Mouse (Mus musculus) cerebellum, adult 11 months (tissue): Measurements from ENCODE around the gene Emc6.

Experiments used
- DNase-seq: peaks from one replicate; pipeline ENCODE4 v3.0.0; 2022

The Emc6 gene

DNA sequence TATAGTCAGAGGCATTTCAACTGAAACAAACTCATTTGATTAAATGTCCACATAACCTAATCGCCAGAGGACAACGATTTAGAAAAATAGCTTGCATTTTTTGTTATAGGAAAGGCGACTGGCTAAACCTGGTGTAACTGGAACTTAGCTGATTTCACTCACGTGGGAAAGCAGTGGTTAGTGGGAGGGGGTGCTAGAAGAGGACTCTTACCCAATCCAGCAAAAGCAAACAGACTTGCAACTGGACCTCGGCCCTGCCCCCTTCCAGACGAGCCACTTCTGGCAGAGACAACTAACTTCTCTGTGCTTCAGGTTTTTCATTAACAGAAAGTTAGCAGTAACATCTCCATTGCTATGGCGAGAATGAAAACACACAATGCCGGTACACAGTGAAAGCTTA, 1.2 kb downstream of the Emc6 start:
- DNase-seq = no peak

DNA sequence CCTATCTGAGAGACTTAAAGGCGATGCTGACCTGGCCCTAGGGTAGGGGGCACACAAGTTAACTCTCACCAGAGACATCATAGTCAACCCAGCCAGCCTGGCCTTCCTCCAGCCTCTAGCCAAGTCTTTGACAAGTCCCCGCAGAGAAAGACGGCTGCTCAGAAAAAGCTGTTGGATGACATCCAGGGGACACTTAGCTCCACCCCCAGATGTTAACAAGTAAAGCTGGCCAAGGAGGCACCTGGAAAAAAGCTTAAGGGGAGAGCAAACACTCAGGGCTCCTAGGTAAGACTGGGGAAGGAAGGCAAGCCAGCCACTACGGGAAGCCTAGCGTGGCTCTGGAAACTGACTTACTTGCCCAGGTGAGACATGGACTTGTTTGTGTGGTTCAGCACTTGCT, 4.7 kb downstream of the Emc6 start:
- DNase-seq = no peak

- DNase-seq = no peak
These were observed 7.6 kb downstream of the Emc6 start for GRCm38 (mm10) chr11:73169231-73169630.

- DNase-seq = no peak
These were observed 8.3 kb downstream of the Emc6 start for GRCm38 (mm10) chr11:73168576-73168975.

DNA sequence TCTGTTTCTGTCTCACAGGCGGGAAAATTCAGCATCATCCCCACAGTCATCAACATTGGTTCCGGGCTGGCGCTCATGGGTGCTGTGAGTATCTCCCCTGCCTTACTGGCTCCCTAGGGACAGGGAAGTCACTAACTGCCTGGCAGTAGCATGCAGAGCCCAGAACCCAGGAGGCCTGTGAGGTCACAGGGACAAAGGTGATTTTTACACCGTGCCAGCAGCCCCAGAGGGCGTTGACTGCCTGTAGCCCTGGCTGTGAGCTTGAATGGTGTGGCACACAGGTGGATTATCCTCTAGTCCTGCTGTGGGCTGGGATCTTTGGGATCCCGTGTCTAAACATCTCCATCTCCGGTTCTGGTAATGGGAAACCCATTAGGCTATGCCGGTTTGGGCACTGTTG, 8.8 kb downstream of the Emc6 start:
- DNase-seq = no peak

DNA sequence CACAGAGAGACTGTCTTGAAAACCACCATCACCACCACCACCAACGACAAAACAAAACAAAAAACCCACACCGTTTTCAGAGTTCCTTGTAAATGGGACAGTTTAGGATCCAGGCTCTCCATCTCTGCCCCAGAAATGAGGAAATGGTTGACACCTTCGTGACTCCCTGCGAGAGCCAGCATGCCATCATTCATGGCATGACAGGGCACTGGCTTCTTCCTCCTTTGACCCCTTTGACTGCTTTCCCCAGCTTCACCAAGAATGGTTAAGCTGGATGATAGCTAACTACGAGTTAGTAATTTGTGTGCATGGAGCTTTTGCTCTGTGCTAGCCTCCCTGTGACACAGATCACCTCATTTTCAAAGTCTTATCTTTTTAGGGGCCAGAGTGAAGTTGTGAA, 14.6 kb downstream of the Emc6 start:
- DNase-seq = no peak

GRCm38 (mm10) chr11:73161616-73162015, 15.2 kb downstream of the Emc6 start:
- DNase-seq = no peak

- no peak for DNase-seq
These were observed 16.0 kb downstream of the Emc6 start for GRCm38 (mm10) chr11:73160811-73161200.

DNA sequence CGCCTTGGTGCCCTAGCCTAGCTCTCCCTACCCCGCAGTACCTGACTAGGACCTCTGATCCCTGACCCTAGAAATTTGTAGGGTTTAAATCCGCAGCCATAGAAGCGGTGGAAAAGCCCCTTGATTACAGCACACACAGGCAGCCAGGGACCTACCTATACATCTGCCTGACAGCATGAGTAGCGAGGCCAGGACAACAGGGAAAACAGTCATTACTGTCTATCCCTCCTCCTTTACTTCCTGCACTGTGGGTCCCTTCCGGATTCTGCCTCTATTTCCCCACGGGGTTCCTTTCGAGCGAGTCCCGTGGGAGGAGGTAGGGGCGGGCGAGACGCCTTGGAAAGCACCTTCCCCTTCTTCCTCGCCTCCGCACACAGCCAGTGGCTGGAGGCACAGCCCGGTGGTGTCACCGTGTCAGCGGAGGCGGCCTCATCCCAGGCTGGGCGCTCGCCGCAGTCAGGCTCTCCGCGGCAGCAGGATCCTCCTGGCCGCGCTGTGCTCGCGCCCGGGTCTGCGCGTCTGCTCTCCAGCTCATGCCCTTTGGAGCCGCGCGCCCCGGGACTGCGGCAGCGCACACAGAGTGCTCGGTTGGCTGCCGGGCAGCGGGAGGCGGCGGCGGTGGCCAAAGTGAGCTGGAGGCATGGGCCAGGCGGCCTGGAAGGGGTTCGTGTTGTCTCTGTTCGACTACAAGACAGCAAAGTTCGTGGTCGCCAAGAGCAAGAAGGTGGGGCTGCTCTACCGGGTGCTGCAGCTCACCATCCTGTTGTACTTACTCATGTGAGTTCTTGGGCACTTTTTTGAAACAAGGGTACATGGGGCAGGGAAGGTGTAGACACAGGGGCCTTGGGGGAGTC, 16.7 kb downstream of the Emc6 start, which contains the start of gene P2rx5:
Gene P2rx5 (plus strand): TSS at position 465 of the 854 bp plus-strand sequence.
- DNase-seq = no peak

- no peak for DNase-seq
These were observed 21.8 kb downstream of the Emc6 start for GRCm38 (mm10) chr11:73155071-73155470.

DNA sequence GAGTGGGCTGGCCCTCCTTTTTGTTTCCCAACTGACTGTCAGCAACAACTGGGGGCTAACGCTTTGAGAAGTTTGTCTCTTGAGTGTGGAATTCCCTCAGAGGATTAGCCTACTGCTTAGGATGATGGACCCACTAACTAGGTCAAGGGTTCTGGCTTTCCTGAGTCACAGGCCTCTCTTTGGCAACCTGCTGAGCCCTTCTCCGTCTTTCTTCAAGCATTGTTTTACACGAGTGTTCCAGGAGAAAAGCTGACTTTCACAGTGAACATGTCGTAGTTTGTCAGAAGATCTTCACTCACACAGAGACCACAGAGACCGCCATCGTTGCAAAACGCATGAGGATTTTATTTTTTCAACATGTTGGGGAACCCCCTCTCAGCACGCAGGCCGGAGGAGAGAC, 28.6 kb downstream of the Emc6 start:
- DNase-seq = no peak

DNA sequence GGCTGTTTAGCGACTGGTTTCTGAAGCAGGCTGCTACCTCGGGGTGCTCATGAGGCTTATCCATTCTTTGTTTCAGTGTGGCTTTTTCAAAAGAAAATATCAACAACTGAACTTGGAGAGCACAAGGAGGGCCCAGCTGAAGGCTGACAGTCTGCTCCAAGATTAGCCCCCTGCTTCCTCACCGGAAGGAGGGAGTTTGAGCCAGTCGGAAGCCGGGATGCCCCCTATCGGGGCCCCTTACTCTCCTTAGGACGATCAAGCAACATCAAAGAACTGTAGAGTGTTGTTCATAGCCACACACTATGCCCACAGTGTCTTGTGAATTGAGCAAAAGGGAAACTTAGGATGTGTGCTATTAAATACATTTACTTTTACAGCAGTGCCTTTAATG, 29.9 kb downstream of the Emc6 start:
- DNase-seq = no peak

DNA sequence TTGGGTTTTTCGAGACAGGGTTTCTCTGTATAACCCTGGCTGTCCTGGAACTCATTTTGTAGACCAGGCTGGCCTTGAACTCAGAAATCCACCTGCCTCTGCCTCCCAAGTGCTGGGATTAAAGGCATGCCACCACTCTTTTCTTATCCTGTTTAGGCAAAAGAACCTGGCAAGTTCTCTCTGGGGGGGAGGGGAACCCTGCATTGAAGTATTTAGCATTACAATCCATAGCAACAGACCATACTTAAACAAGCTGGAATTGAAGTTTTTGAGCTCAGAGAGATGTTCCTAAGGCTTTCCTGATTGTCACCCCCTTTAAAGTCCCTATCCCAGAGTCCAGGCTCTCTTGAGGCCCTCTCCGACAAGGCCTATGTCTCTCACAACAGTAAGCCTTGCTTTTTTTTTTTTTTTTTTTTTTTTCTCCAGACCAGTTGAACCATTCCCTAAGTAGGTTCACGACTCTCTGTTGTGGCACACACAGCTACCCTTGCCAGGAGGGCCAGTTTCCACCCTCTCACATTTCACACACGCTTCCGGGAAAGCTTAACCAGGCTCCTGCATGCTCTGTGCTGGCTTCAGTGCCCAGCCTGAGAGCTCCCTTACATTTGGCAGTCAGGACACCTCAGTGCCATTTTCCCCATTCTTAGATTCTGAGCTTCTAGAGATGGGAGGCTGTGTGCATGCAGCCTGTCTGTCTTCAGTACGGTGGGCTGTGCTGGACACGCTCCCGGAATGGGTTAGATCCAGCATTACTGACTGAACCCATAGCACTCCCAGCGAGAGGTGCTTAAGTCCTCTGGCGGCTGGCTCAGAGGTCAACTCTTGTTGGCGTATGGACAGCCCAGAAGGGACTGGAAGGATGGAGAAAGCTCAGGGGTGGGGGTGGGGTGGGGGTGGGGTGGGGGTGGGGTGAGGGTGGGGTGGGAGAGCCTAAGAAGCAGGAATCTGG, 30.5 kb downstream of the Emc6 start:
- DNase-seq = no peak

DNA sequence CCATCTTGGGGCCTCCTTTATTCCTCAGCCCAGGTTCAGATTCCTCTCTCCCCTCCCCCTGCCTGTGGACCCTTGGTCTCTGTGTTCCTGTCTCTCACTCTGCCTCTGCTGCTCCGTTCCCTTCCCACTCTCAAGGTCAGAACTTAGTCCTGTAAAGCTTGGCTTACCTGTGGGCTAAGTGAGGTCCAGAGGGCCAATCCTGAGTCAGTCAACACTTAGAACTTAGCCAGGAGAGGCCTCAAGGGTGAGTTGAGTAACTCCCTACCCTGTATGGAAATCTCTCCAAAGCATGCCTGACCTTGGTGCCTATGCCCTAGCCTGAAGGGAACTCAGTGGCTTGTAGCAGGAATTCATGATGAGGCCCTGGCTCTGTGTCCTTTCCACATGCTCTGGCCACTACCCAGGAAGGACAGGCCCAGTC, 32.6 kb downstream of the Emc6 start:
- DNase-seq = no peak

- DNase-seq = peak; percentile 76
These were observed 39.0 kb downstream of the Emc6 start, which contains the start of gene Haspin for GRCm38 (mm10) chr11:73137591-73138501. Gene Haspin, minus strand, starts transcription at chr11:73138294.

DNA sequence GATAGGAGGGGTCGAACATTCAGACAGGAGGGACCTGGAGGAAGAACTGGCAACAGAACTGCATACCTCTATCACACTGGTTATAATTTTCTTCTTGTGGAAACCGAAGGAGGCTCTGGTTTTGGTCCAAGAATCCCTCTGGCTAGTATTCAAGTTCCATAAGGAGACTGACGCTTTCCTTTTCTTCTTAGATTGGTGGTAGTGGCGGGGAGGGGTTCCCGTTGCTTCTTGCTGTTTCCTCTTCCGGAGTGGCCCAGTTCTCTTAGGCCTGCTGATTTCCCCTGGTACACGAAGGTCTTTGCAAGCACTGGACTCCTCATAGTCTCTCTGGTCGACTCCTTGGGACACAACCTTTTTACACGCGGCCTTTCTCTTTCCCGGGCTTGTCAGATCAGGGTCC, 39.7 kb downstream of the Emc6 start:
- no peak for DNase-seq

GRCm38 (mm10) chr11:73136587-73136986, 40.2 kb downstream of the Emc6 start:
- DNase-seq = no peak

- no peak for DNase-seq
These were observed 42.6 kb downstream of the Emc6 start for GRCm38 (mm10) chr11:73134222-73134621.

DNA sequence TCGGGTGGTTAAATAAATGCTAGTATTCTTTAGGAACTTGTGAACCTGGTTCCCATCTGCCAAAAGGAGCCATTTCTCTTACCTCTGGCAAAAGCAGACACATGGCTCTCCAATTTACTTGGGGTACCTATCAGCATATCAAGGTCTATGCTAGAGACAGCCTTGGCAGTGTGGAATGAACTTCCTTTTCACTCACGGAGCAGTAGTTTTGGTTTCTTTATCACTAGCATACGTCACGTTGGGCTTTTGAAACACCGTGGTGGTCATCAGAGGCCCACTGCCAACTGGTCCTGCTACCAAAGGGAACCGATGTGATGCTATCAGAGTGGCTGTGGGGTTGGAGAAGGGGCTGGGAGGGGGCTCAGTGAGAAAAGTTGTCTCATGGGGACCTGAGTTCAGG, 43.8 kb downstream of the Emc6 start:
- no peak for DNase-seq

- DNase-seq = no peak
These were observed 45.8 kb downstream of the Emc6 start for GRCm38 (mm10) chr11:73131020-73131419.

DNA sequence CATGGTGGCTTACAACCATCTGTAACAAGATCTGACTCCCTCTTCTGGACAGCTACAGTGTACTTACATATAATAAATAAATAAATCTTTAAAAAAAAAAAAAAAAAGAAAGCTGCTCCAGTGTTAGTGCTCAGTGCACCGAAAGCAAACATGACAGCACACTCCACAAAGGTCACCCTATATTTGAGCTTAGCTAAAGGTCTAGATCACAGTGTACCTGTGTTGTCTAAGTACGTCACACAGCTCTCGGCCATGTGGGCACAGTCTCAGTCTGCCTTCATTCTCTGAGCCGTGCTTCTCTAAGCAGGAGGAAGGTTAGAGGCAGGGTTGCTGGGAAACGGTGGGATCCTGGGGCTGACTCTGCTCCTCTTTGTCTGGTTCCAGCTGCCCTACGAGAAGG, 50.3 kb downstream of the Emc6 start:
- no peak for DNase-seq
